Mouse (Mus musculus): ENCODE measurements around the gene Sdccag8. TPM values are rescaled to one million over a fixed set of nuclear protein-coding genes. Genes with fewer than 3 reads are reported as not detected.

The Sdccag8 gene
- polyA plus RNA-seq, 1 experiment from 2014 or later = 25.2 TPM

DNA sequence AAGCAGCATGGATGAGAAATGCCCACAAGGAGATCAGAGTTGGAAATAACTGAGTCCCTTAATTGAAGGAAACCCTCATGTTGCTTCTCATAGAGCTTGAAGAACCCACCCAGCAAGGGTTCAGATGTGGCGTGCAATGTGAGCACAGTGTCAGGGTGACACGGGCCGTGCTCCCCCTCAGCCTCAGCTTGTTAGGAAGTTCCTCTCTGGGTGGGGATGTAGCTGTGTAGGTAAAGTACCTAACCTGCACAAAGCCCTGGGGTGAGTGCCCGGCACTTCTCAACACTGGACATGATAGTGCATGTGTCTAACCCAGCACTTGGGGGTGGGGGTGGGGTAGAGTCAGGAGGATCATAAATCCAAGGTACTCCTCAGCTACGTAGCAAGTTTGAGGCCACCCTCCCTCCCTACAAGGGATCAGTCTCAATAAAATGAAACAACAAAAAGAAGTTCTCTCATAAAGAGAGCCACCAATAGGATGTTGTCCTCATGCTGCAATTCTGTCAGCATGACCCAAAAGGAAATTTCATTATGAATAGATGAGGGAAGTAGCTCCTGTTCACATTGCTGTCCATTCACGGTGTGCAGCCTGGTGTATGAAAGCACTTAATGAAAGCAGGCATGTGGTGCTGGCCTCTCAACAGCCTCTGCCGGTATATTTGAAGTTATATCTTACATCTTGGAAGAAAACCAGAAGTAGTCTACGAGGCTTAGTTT lies 130.2 kb downstream of the Sdccag8 start:
- peaks cover 12% of the 10 kb centered on the region; the same call in 1 of the 2 replicates for H3K4me1 ChIP-seq (replicated peaks; ENCODE audit: control insufficient read depth, insufficient read depth, low read length)

DNA sequence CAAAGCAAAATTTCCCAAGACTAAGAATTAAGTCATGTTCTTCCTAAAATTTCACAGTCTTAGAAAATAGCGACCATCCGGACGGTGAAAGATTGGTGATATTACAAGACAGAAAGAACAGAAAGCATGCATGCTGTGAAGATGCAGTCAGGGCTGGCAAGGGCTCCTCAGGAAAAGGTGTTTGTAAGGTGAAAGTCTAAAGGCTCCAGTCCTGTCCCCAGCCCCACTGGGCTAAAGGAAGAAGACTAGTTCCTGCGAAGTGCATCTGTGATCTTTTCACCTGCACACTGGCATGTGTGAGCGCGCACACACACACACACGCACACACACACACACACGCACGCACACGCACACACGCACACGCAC lies 130.7 kb downstream of the Sdccag8 start:
- no peaks in the 10 kb centered on the region for H3K27me3 ChIP-seq (ENCODE audit: control insufficient read depth, insufficient read depth, low read length)
- no peaks in the 10 kb centered on the region for H3K36me3 ChIP-seq (replicated peaks; ENCODE audit: control insufficient read depth, insufficient read depth)
- H3K9me3 ChIP-seq (ENCODE audit: control insufficient read depth, low read length) = no peaks in the 10 kb centered on the region
- DNase-seq (ENCODE audit: low spot score) = no peak
- H3K27ac ChIP-seq = no peak overlapping the region
- peaks cover 12% of the 10 kb centered on the region; the same call in 1 of the 2 replicates for H3K4me1 ChIP-seq (replicated peaks; ENCODE audit: control insufficient read depth, insufficient read depth, low read length)
- H3K4me3 ChIP-seq (replicated peaks; ENCODE audit: low read length) = no peak overlapping the region
- H3K9ac ChIP-seq = no peak overlapping the region
- 85% methylated on average over 12 of the region's 12 CpGs for WGBS
- H3K4me2 ChIP-seq (replicated peaks) = no peak overlapping the region
- no peak for ATAC-seq (ENCODE audit: low FRiP score)

More for the DNA sequence above, 130.2 kb downstream of the Sdccag8 start:
- ATAC-seq (ENCODE audit: low FRiP score) (no peak), DNase-seq (ENCODE audit: low spot score) (no peak)
- Histone ChIP-seq H3K9ac (no peak overlapping the region), H3K4me3 (replicated peaks; ENCODE audit: low read length) (no peak overlapping the region), H3K4me2 (replicated peaks) (no peak overlapping the region), H3K27ac (no peak overlapping the region), H3K36me3 (replicated peaks; ENCODE audit: control insufficient read depth, insufficient read depth) (no peaks in the 10 kb centered on the region), H3K9me3 (ENCODE audit: control insufficient read depth, low read length) (no peaks in the 10 kb centered on the region), H3K27me3 (ENCODE audit: control insufficient read depth, insufficient read depth, low read length) (no peaks in the 10 kb centered on the region)
- 65% methylated on average over 8 of the region's 8 CpGs for WGBS

DNA sequence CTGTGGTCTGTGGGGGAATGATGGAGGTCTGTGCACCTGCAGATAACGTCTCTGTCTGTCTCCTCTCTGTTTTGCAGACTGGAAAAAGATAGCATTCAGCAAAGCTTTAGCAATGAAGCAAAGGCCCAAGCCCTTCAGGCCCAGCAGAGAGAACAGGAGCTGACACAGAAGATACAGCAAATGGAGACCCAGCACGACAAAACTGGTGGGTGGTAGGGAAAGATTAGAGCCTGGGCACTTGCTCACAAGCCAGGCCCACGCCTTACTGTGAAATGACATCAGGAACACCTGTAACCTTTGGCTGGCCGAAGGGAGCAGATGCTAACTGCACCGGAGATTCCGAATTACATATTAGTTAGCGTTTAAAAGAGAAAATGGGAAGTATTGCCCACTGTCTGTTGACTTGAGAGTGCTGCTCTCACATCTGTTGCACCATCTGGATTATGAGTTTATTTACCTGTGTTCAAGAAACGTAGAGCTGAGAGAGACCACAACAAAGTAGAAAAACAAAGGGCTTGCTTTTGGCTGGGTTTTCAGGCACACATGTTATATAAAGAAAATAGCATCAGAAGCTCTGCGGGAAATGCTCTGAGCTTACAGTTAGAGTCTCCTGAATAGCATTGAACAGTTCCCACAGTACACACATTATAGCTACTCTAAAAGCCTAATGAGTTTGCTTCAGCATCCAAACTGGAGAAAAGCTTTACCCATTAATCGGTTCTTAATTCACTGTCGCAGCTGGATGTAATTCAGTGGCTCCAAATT lies 131.8 kb downstream of the Sdccag8 start:
- H3K27ac ChIP-seq = peak overlapping the region; percentile 48
- no peak overlapping the region for H3K4me3 ChIP-seq (replicated peaks; ENCODE audit: low read length)
- no peaks in the 10 kb centered on the region for H3K9me3 ChIP-seq (ENCODE audit: control insufficient read depth, low read length)
- no peak overlapping the region for H3K4me2 ChIP-seq (replicated peaks)
- H3K4me1 ChIP-seq (replicated peaks; ENCODE audit: control insufficient read depth, insufficient read depth, low read length) = peaks cover 16% of the 10 kb centered on the region
- no peak overlapping the region for H3K9ac ChIP-seq
- no peaks in the 10 kb centered on the region for H3K27me3 ChIP-seq (ENCODE audit: control insufficient read depth, insufficient read depth, low read length)
- ATAC-seq (ENCODE audit: low FRiP score) = no peak; the same call in 1 of the 2 replicates
- no peak for DNase-seq (ENCODE audit: low spot score)
- 57% methylated on average over 11 of the region's 11 CpGs for WGBS
- no peaks in the 10 kb centered on the region for H3K36me3 ChIP-seq (replicated peaks; ENCODE audit: control insufficient read depth, insufficient read depth)

DNA sequence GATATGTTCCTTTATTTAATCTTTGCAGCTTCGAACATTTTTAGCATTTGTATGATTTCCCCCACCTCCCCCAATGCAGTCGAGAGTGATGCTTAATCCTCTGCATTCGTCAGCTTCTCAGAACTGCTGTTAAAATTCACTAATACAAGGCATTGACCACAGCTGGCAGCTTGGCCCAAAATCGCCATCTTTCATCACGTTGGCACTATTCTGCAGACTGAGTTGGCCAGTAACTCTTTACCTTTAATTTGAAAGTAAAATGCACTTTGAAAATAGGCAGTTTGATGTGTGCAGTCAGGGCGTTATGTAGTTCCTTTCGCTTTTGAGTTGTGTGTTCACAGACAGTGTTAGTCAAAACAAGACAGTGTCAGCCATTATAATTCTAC lies 132.3 kb downstream of the Sdccag8 start:
- no peak for ATAC-seq (ENCODE audit: low FRiP score)
- H3K4me2 ChIP-seq (replicated peaks) = no peak overlapping the region
- peak overlapping the region; percentile 53; the same call in 1 of the 2 replicates for H3K27ac ChIP-seq
- no peaks in the 10 kb centered on the region for H3K9me3 ChIP-seq (ENCODE audit: control insufficient read depth, low read length)
- H3K27me3 ChIP-seq (ENCODE audit: control insufficient read depth, insufficient read depth, low read length) = no peaks in the 10 kb centered on the region
- H3K9ac ChIP-seq = no peak overlapping the region
- H3K36me3 ChIP-seq (replicated peaks; ENCODE audit: control insufficient read depth, insufficient read depth) = no peaks in the 10 kb centered on the region
- H3K4me3 ChIP-seq (replicated peaks; ENCODE audit: low read length) = no peak overlapping the region
- DNase-seq (ENCODE audit: low spot score) = no peak
- H3K4me1 ChIP-seq (replicated peaks; ENCODE audit: control insufficient read depth, insufficient read depth, low read length) = peaks cover 21% of the 10 kb centered on the region
- 45% methylated on average over 7 of the region's 7 CpGs for WGBS

DNA sequence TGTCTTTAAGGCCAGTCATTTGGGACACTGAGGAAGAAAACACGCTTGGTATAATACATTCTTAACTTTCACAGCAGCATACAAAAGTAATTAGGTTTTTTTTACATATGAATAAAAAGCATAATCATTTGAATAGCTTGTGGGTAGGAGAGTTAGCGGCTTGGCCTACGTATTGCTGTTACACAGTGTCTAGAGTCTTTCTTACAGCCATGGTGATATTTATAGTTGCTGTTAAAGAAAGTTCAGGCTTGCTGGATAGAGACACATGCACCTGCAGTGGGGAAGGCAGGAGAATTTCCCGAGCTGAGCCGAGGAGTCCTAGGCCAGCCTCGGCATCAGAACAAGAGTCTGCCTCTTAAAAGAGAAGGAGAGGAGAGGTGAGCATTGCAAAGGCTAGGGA lies 134.4 kb downstream of the Sdccag8 start:
- DNase-seq (ENCODE audit: low spot score) = no peak
- 37% methylated on average over 6 of the region's 6 CpGs for WGBS
- peaks cover 21% of the 10 kb centered on the region for H3K4me1 ChIP-seq (replicated peaks; ENCODE audit: control insufficient read depth, insufficient read depth, low read length)

DNA sequence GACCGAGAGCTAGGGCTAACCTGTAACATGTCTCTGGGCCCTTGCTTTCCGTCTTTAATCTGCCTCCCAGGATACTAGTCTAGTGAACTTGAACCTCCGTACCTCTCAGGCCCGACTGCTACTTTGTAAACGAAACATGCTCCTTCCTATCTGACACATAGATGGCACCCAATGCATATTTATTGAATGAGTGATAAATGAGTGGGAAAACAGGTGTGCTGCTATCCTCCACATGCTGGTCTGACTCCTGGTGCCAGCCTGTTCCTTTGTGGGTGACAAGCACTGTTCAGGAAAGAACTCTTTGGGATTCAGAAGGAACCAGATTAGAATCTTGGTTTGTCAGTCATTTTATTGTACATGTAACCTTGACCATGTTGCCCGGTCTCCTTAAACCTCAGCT lies 134.9 kb downstream of the Sdccag8 start:
- Histone ChIP-seq H3K27me3 (ENCODE audit: control insufficient read depth, insufficient read depth, low read length) (no peaks in the 10 kb centered on the region), H3K4me1 (replicated peaks; ENCODE audit: control insufficient read depth, insufficient read depth, low read length) (peaks cover 21% of the 10 kb centered on the region), H3K27ac (no peak overlapping the region), H3K4me2 (replicated peaks) (no peak overlapping the region), H3K9ac (no peak overlapping the region), H3K9me3 (ENCODE audit: control insufficient read depth, low read length) (no peaks in the 10 kb centered on the region), H3K36me3 (replicated peaks; ENCODE audit: control insufficient read depth, insufficient read depth) (no peaks in the 10 kb centered on the region), H3K4me3 (replicated peaks; ENCODE audit: low read length) (no peak overlapping the region)
- DNase-seq (ENCODE audit: low spot score) (no peak), ATAC-seq (ENCODE audit: low FRiP score) (no peak)
- 82% methylated on average over 6 of the region's 6 CpGs for WGBS

More for the DNA sequence above, 134.4 kb downstream of the Sdccag8 start:
- no peak overlapping the region for H3K4me3 ChIP-seq (replicated peaks; ENCODE audit: low read length)
- no peaks in the 10 kb centered on the region for H3K9me3 ChIP-seq (ENCODE audit: control insufficient read depth, low read length)
- H3K27me3 ChIP-seq (ENCODE audit: control insufficient read depth, insufficient read depth, low read length) = no peaks in the 10 kb centered on the region
- no peak overlapping the region for H3K9ac ChIP-seq
- H3K27ac ChIP-seq = no peak overlapping the region
- no peak overlapping the region for H3K4me2 ChIP-seq (replicated peaks)
- no peak for ATAC-seq (ENCODE audit: low FRiP score)
- H3K36me3 ChIP-seq (replicated peaks; ENCODE audit: control insufficient read depth, insufficient read depth) = no peaks in the 10 kb centered on the region

- Histone ChIP-seq H3K9ac (no peak overlapping the region), H3K4me3 (replicated peaks; ENCODE audit: low read length) (no peak overlapping the region), H3K4me1 (replicated peaks; ENCODE audit: control insufficient read depth, insufficient read depth, low read length) (peaks cover 21% of the 10 kb centered on the region), H3K4me2 (replicated peaks) (no peak overlapping the region), H3K27ac (no peak overlapping the region), H3K36me3 (replicated peaks; ENCODE audit: control insufficient read depth, insufficient read depth) (no peaks in the 10 kb centered on the region), H3K9me3 (ENCODE audit: control insufficient read depth, low read length) (no peaks in the 10 kb centered on the region), H3K27me3 (ENCODE audit: control insufficient read depth, insufficient read depth, low read length) (no peaks in the 10 kb centered on the region)
- ATAC-seq (ENCODE audit: low FRiP score) (no peak), DNase-seq (ENCODE audit: low spot score) (no peak)
- WGBS = 88% methylated on average over 6 of the region's 6 CpGs
Observed at GRCm38 (mm10) chr1:176950061-176950460, 135.6 kb downstream of the Sdccag8 start.

DNA sequence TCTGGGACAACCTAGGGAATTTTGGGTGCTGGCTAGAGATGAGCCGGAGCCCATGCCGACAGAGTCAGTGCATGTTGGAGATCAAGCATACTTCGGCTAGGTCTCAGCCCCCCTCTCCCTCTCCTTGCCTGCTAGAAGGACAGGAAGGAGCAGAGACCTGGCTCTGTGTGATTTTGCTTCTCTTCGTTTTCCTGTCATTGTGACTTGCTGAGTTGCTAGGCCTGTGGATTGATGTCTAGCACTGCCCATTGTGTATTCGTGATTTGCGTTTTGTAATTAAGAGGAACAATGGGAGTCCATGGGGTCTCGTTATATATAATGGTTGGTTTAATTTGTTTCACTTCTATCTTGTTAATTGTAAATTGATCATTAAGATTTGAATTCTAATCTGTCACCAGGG lies 137.4 kb downstream of the Sdccag8 start:
- H3K27me3 ChIP-seq (ENCODE audit: control insufficient read depth, insufficient read depth, low read length) = no peaks in the 10 kb centered on the region
- no peak overlapping the region for H3K4me3 ChIP-seq (replicated peaks; ENCODE audit: low read length)
- H3K36me3 ChIP-seq (replicated peaks; ENCODE audit: control insufficient read depth, insufficient read depth) = no peaks in the 10 kb centered on the region
- H3K9ac ChIP-seq = no peak overlapping the region
- no peak overlapping the region for H3K4me2 ChIP-seq (replicated peaks)
- DNase-seq (ENCODE audit: low spot score) = peak; percentile 53
- ATAC-seq (ENCODE audit: low FRiP score) = peak; percentile 22; the same call in 1 of the 2 replicates
- 29% methylated on average over 7 of the region's 7 CpGs for WGBS
- H3K9me3 ChIP-seq (ENCODE audit: control insufficient read depth, low read length) = no peaks in the 10 kb centered on the region
- H3K27ac ChIP-seq = no peak overlapping the region
- H3K4me1 ChIP-seq (replicated peaks; ENCODE audit: control insufficient read depth, insufficient read depth, low read length) = peaks cover 14% of the 10 kb centered on the region

DNA sequence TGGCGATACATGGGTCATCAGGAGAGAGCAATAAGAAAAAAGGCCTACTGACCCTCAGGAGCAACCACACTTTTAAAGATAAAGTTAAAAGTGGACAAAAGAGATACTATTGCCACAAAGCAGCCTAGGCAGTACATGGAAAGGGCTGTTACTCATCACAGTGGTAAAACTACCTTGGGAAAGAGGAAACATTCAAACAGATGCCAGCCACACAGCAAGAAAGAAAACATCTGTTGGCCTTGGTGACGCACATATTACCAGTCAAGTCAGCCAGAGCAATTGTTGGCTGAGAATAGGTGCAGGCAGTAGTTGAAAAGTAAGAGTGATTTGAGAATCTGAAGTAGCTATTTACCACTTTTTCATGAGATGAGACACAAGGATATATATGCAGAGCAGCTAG lies 143.9 kb downstream of the Sdccag8 start:
- 77% methylated on average over 2 of the region's 2 CpGs for WGBS
- no peaks in the 10 kb centered on the region for H3K9me3 ChIP-seq (ENCODE audit: control insufficient read depth, low read length)
- no peak for DNase-seq (ENCODE audit: low spot score)
- no peak overlapping the region for H3K4me3 ChIP-seq (replicated peaks; ENCODE audit: low read length)
- H3K4me2 ChIP-seq (replicated peaks) = no peak overlapping the region
- H3K36me3 ChIP-seq (replicated peaks; ENCODE audit: control insufficient read depth, insufficient read depth) = no peaks in the 10 kb centered on the region
- no peaks in the 10 kb centered on the region for H3K4me1 ChIP-seq (replicated peaks; ENCODE audit: control insufficient read depth, insufficient read depth, low read length)
- no peaks in the 10 kb centered on the region for H3K27me3 ChIP-seq (ENCODE audit: control insufficient read depth, insufficient read depth, low read length)
- H3K9ac ChIP-seq = no peak overlapping the region
- H3K27ac ChIP-seq = no peak overlapping the region
- ATAC-seq (ENCODE audit: low FRiP score) = no peak

Measured in hindbrain, embryonic 14.5 days (tissue).